Mouse (Mus musculus) forebrain, embryonic 11.5 days (tissue): ENCODE results near the gene Nudt6. TPM values are rescaled to one million over a fixed set of nuclear protein-coding genes. Genes with fewer than 3 reads are reported as not detected.

Source experiments
- ATAC-seq: fragments of 200-750 bp; cut with Nextera tagmentation; replicated peaks from 2 replicates; pipeline ENCODE4 v1.8.0; 2017; ENCODE audit warnings: moderate TSS enrichment; ENCODE audit not compliant: low FRiP score
- DNase-seq: peaks from one replicate; pipeline ENCODE4 v3.0.0-alpha.2; 2017; ENCODE audit warnings: low spot score
- H3K27ac ChIP-seq: fragments of 300-500 bp; sonication (generic); 2 replicates; pipeline ENCODE4 v1.5.1; 2014; ENCODE audit warnings: low read depth, low read length
- H3K27me3 ChIP-seq: fragments of 300-500 bp; sonication (generic); 2 replicates; pipeline ENCODE4 v1.6.1; 2014; ENCODE audit warnings: mild to moderate bottlenecking, low read length, mixed read lengths; ENCODE audit not compliant: control insufficient read depth, insufficient read depth
- H3K36me3 ChIP-seq: fragments of 300-500 bp; sonication (generic); 2 replicates; pipeline ENCODE4 v1.6.1; 2014; ENCODE audit warnings: mild to moderate bottlenecking, low read length, moderate library complexity, mixed read lengths; ENCODE audit not compliant: control insufficient read depth, insufficient read depth
- H3K4me1 ChIP-seq: fragments of 300-500 bp; sonication (generic); replicated peaks from 2 replicates; pipeline ENCODE4 v1.6.1; 2014; ENCODE audit warnings: low read length, mixed read lengths; ENCODE audit not compliant: control insufficient read depth, insufficient read depth
- H3K4me2 ChIP-seq: fragments of 300-500 bp; sonication (generic); 2 replicates; pipeline ENCODE4 v1.6.1; 2014; ENCODE audit warnings: low read depth, mild to moderate bottlenecking, low read length, moderate library complexity, mixed read lengths; ENCODE audit not compliant: severe bottlenecking
- H3K4me3 ChIP-seq: fragments of 300-500 bp; sonication (generic); 2 replicates; pipeline ENCODE4 v1.5.1; 2014; ENCODE audit warnings: low read depth, low read length
- H3K9ac ChIP-seq: fragments of 300-500 bp; sonication (generic); 2 replicates; pipeline ENCODE4 v1.6.1; 2014; ENCODE audit warnings: low read length
- H3K9me3 ChIP-seq: fragments of 300-500 bp; sonication (generic); 2 replicates; pipeline ENCODE4 v1.6.1; 2016; ENCODE audit warnings: low read length, mixed read lengths; ENCODE audit not compliant: control insufficient read depth
- WGBS: fragments of 180-500 bp; shearing (Covaris S2); extraction: QIAGEN DNeasy Blood & Tissue Kit; methylation state at CpG from one replicate; pipeline ENCODE4 v1.1.7; 2014; 5-methylcytosine and 5-hydroxymethylcytosine counted together
- polyA plus RNA-seq: library from polyadenylated mRNA; unstranded; fragments of >200 nt; fragmentation: Nextera tagmentation; extraction: Ambion mirVana; gene quantifications from 2 replicates; pipeline ENCODE4 v1.2.1, GENCODE M21; 2014

The Nudt6 gene
- polyA plus RNA-seq, result 4.4 and 4.5 TPM in 2 replicates

DNA sequence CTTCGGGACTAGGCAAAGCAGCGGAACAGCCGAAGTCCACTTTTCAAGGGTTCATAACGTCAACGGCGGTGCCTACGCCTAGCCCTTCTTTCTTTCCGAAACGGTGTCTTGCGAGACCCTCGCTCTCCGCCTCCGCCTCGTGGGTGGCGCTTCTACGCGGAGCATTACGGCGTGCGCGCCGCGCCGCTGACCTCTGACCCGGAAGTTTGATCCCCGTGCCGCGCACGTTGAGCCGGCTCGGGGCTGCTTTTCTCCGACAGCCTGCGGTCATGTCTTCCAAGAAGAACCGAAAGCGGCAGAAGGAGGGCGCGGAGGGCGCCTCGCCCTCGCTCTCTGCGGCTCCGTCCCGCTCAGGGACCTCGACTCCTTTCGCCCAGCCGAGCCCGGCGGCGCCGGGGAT is at the start of gene Nudt6:
TSS of gene Nudt6 (minus strand) at position 140 of the 400 bp plus-strand sequence.
- no peaks in the 10 kb centered on the region for H3K27me3 ChIP-seq
- no peaks in the 10 kb centered on the region for H3K36me3 ChIP-seq
- peaks cover 6% of the 10 kb centered on the region; the same call in 1 of the 2 replicates for H3K4me1 ChIP-seq
- H3K4me3 ChIP-seq, result peak within 1 kb of the TSS; percentile 95
- no peaks in the 10 kb centered on the region for H3K9me3 ChIP-seq
- peak within 1 kb of the TSS; percentile 78 for H3K9ac ChIP-seq
- WGBS, result 0% methylated on average over 50 of the region's 50 CpGs
- ATAC-seq (peak; percentile 89), DNase-seq (peak; percentile 96)
- H3K27ac ChIP-seq, result peak within 1 kb of the TSS; percentile 81
- H3K4me2 ChIP-seq, result peak within 1 kb of the TSS; percentile 84

DNA sequence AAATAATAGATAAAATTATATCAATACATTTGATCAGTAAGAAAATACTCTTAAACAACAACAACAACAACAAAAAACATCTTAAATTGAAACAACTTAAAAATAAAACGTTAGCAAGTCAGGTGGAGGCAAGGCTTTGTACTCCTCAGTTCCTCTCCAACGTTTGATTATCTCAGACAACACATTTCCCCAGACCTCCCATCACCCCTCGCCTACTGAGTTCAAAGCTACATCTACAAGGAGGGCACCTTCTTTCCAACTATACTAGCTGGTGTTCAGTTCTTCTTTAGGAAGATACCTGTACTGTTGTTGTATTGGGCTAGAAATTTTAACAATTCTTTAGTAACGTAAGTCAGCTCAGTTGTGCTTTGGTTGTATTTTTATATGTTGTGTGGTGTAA is 49.3 kb upstream of the Nudt6 start:
- H3K9ac ChIP-seq, result no peak overlapping the region
- no peaks in the 10 kb centered on the region for H3K4me1 ChIP-seq
- H3K4me3 ChIP-seq, result no peak overlapping the region
- WGBS, result 89% methylated on average over 4 of the region's 4 CpGs
- ATAC-seq (no peak), DNase-seq (no peak)
- H3K9me3 ChIP-seq, result no peaks in the 10 kb centered on the region
- no peak overlapping the region for H3K27ac ChIP-seq
- no peaks in the 10 kb centered on the region for H3K27me3 ChIP-seq
- H3K4me2 ChIP-seq, result no peak overlapping the region
- H3K36me3 ChIP-seq, result no peaks in the 10 kb centered on the region

DNA sequence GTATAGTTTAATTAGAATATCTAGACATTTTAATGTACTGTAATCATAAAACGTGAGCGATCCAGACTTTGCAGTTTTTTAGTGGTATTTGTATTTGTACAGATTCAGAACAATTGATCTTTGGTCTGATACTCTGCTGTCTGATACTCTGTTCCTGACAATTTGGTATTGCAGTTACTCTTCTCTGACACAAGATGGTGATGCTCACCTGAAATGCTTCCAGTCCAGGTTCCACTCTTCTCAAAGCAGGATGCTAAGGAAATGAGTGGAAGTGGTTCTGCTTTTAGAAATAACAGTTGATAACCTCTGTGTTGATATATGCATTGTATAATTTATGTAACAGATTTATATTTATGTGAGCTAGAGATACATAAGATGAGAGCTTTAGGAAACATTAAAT is 48.2 kb upstream of the Nudt6 start:
- Histone ChIP-seq H3K4me3 (no peak overlapping the region), H3K27me3 (no peaks in the 10 kb centered on the region), H3K36me3 (no peaks in the 10 kb centered on the region), H3K27ac (no peak overlapping the region), H3K9me3 (no peaks in the 10 kb centered on the region), H3K4me2 (no peak overlapping the region), H3K4me1 (no peaks in the 10 kb centered on the region), H3K9ac (no peak overlapping the region)
- WGBS, result 92% methylated on average over 2 of the region's 2 CpGs
- ATAC-seq (no peak), DNase-seq (no peak)

DNA sequence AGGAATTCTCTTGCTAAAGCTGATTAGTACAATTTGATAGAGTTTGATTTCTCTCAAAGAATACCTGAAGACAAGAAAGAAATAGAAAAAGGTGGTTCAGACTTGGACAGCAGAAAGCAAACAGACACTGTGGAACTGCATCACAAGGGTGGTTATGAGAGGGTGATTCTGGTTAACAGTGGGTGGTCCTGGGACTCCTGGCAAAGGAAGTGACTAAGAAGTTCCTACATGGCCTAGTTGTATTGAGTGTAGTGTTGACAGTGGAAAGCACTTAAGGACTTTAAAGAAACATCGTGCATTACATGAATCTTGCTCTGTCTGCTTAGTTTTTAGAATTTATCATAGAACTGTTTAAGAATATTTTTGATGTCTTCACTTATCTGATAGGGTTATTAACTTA is 36.0 kb upstream of the Nudt6 start:
- H3K4me3 ChIP-seq, result no peak overlapping the region
- no peak overlapping the region for H3K4me2 ChIP-seq
- WGBS, result 93% methylated on average over 1 of the region's 1 CpGs
- H3K4me1 ChIP-seq, result no peaks in the 10 kb centered on the region
- no peak overlapping the region for H3K27ac ChIP-seq
- ATAC-seq (no peak), DNase-seq (no peak)
- H3K9me3 ChIP-seq, result no peaks in the 10 kb centered on the region
- H3K9ac ChIP-seq, result no peak overlapping the region
- no peaks in the 10 kb centered on the region for H3K27me3 ChIP-seq
- no peaks in the 10 kb centered on the region for H3K36me3 ChIP-seq

DNA sequence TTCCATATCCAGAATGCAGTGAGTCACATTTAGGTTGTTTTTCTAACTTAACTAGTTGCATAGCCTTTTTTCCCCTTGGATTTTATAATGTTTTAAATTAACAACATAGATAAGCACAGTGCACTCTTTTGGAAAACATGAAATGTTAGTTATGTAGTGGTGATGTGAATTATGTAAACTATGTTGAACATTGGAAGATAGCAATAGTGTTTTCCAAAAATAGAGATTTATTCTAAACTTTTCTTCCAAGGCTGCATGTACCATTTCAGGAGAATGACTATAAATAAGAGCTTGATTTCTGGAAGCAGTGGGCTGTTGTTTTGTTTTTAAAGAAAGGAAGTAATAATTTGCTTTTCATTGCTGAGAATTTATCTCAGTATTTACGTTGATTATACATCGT is 23.4 kb upstream of the Nudt6 start:
- Histone ChIP-seq H3K4me1 (no peaks in the 10 kb centered on the region), H3K9ac (no peak overlapping the region), H3K4me2 (no peak overlapping the region), H3K36me3 (no peaks in the 10 kb centered on the region; the same call in 1 of the 2 replicates), H3K4me3 (no peak overlapping the region), H3K9me3 (no peaks in the 10 kb centered on the region), H3K27me3 (no peaks in the 10 kb centered on the region), H3K27ac (no peak overlapping the region)
- WGBS, result 90% methylated on average over 2 of the region's 2 CpGs
- no peak for ATAC-seq
- no peak for DNase-seq

DNA sequence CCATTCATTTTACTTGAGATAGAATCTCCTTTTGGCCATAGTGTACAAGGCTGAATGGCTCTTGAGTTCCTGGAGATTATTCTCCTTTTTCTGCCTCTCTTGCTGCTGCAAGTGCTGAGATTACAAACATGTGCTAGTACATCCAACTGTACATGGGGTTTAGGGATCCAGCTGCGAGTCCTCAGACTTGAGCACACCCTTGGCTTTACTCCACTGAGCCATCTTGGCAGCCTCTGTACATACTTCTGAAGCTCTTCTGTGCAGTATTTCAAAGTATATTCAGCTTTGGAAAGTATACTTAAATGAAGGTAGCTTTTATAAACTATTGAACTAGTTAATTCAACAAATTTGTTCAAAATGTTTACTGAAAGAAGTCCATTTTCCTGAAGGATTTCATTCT is 19.8 kb upstream of the Nudt6 start:
- no peak overlapping the region for H3K4me2 ChIP-seq
- H3K4me1 ChIP-seq, result no peaks in the 10 kb centered on the region
- H3K9ac ChIP-seq, result no peak overlapping the region
- H3K36me3 ChIP-seq, result no peaks in the 10 kb centered on the region
- H3K4me3 ChIP-seq, result no peak overlapping the region
- no peaks in the 10 kb centered on the region for H3K9me3 ChIP-seq
- 87% methylated on average over 1 of the region's 1 CpGs for WGBS
- ATAC-seq (no peak), DNase-seq (no peak)
- no peaks in the 10 kb centered on the region for H3K27me3 ChIP-seq
- no peak overlapping the region for H3K27ac ChIP-seq

DNA sequence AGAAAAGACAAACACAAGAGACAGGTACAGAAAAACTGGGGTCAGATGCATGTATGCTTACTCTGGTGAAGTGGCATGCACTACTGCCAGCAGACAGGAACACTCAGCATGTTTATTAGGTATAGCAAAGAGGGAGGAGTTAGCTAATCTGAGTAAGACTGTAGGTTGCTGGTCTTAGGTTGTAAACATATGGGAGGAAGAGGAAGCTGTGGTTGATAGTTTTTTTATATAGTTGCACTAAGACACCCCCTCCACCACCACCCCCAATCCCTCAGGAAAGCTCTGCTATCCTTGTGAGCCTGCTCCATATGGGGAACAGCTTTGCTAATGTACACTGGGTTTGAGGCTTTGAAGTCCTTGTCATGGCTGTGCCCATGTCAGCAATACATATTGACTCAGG is 10.3 kb upstream of the Nudt6 start:
- no peaks in the 10 kb centered on the region; the same call in 1 of the 2 replicates for H3K36me3 ChIP-seq
- H3K27ac ChIP-seq, result no peak overlapping the region
- DNase-seq (no peak), ATAC-seq (no peak)
- H3K4me2 ChIP-seq, result no peak overlapping the region
- H3K9me3 ChIP-seq, result no peaks in the 10 kb centered on the region
- H3K9ac ChIP-seq, result no peak overlapping the region
- H3K4me1 ChIP-seq, result no peaks in the 10 kb centered on the region
- H3K4me3 ChIP-seq, result no peak overlapping the region
- H3K27me3 ChIP-seq, result no peaks in the 10 kb centered on the region

DNA sequence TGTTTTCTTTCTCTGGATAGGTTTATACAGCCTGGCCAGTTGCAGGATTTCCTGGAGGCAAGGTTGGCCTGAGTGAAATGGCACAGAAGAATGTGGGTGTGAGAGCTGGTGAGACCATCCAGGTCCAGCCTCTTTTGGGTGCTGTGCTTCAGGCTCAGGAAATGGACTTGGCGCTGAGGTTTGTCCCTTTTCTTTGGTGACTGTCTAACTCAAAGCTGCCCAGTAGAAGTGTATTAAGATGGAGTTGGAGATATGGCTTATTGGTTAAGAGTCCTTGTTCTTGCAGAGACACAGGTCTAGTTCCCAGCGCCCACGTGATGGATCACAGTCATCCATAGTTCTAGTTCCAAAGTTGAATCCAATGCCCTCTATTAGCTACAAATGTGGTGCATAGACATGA is 6.1 kb upstream of the Nudt6 start:
- H3K27me3 ChIP-seq, result no peaks in the 10 kb centered on the region
- no peak for ATAC-seq
- no peak overlapping the region for H3K9ac ChIP-seq
- H3K27ac ChIP-seq, result no peak overlapping the region
- no peaks in the 10 kb centered on the region for H3K9me3 ChIP-seq
- H3K36me3 ChIP-seq, result no peaks in the 10 kb centered on the region; the same call in 1 of the 2 replicates
- H3K4me1 ChIP-seq, result peaks cover 4% of the 10 kb centered on the region; the same call in 1 of the 2 replicates
- WGBS, result 95% methylated on average over 3 of the region's 3 CpGs
- H3K4me2 ChIP-seq, result no peak overlapping the region
- no peak for DNase-seq
- no peak overlapping the region for H3K4me3 ChIP-seq

DNA sequence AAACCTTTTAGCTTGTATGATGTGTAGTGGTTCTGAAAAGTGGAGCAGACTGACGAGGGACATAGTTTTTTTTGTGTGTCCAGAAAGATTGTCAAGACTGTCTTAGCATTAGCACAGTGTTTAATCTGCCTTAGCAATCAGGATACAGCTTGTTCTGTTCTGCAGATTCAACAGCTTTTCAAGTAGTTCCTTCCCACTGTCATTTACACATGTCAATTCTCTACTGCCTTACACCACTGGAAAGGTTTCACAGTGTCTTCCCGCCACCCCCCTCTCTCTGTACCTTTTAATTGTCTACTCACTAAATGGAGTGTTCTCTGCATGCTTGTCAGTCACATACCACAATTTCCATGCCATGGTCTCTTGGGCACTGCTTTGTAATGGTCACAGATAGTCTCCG is 1.2 kb upstream of the Nudt6 start:
- H3K36me3 ChIP-seq, result no peaks in the 10 kb centered on the region; the same call in 1 of the 2 replicates
- no peaks in the 10 kb centered on the region for H3K27me3 ChIP-seq
- no peak overlapping the region for H3K27ac ChIP-seq
- WGBS, result 24% methylated on average over 3 of the region's 3 CpGs
- no peak for ATAC-seq
- peaks cover 6% of the 10 kb centered on the region; the same call in 1 of the 2 replicates for H3K4me1 ChIP-seq
- H3K4me3 ChIP-seq, result peak overlapping the region; percentile 95
- peak overlapping the region; percentile 69 for H3K9ac ChIP-seq
- no peaks in the 10 kb centered on the region for H3K9me3 ChIP-seq
- no peak for DNase-seq
- peak overlapping the region; percentile 84 for H3K4me2 ChIP-seq
